Mouse (Mus musculus): Measurements from ENCODE around the gene Gm29866.
"Not testable (repeated sequence)": the region's sequence is repeated elsewhere in the genome, so short reads cannot be mapped to it uniquely, and the experiment has no call there.

Gm29866 gene

DNA sequence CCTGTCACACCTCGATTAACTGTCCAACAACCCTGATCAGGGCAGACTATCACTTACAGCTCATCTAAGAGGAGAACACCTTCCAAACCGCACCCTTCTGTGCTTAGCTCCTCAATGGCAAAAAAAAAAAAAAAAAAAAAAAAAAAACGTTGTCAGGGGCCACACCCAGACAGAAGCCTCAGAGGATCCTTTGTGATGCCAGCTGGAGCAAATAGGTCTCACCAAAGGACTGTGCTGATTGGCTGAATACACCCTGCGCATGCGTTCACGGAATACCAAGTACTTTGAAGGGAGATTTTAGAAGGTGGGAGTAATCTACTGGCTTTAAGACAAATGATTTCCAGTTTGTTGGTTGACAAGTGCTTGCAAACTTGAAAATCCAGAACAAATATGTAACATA lies at the start of gene Gm29866:
Gene Gm29866, minus strand, starts transcription at position 101 of the 400 bp plus-strand sequence.
- not testable (repeated sequence) for DNase-seq (ENCODE audit: low read depth)

Measured in 416B (cell line).